Mouse (Mus musculus): ENCODE measurements around the gene Ankfn1.

Gene Ankfn1

GRCm38 (mm10) chr11:89777431-89777830, at the start of gene Ankfn1:
Gene Ankfn1 (minus strand): TSS chr11:89777653.
- no peak for DNase-seq (ENCODE audit: low read depth, low spot score)

GRCm38 (mm10) chr11:89823661-89824446, 46.4 kb upstream of the Ankfn1 start:
- DNase-seq (ENCODE audit: low read depth, low spot score) = no peak

GRCm38 (mm10) chr11:89818594-89818993, 41.1 kb upstream of the Ankfn1 start:
- DNase-seq (ENCODE audit: low read depth, low spot score) = no peak

- no peak for DNase-seq (ENCODE audit: low read depth, low spot score)
Observed at GRCm38 (mm10) chr11:89811403-89811802, 34.0 kb upstream of the Ankfn1 start.

GRCm38 (mm10) chr11:89807998-89808397, 30.5 kb upstream of the Ankfn1 start:
- DNase-seq (ENCODE audit: low read depth, low spot score) = no peak

GRCm38 (mm10) chr11:89804822-89805221, 27.4 kb upstream of the Ankfn1 start:
- no peak for DNase-seq (ENCODE audit: low read depth, low spot score)

GRCm38 (mm10) chr11:89803974-89804373, 26.5 kb upstream of the Ankfn1 start:
- DNase-seq (ENCODE audit: low read depth, low spot score) = no peak

GRCm38 (mm10) chr11:89792709-89793108, 15.3 kb upstream of the Ankfn1 start:
- no peak for DNase-seq (ENCODE audit: low read depth, low spot score)

- DNase-seq (ENCODE audit: low read depth, low spot score) = no peak
Observed at GRCm38 (mm10) chr11:89776070-89776469, 1.4 kb downstream of the Ankfn1 start.

GRCm38 (mm10) chr11:89774913-89775312, 2.5 kb downstream of the Ankfn1 start:
- DNase-seq (ENCODE audit: low read depth, low spot score) = no peak

GRCm38 (mm10) chr11:89772941-89773340, 4.5 kb downstream of the Ankfn1 start:
- DNase-seq (ENCODE audit: low read depth, low spot score) = no peak

GRCm38 (mm10) chr11:89765770-89766148, 11.7 kb downstream of the Ankfn1 start:
- no peak for DNase-seq (ENCODE audit: low read depth, low spot score)

GRCm38 (mm10) chr11:89765014-89765769, 12.3 kb downstream of the Ankfn1 start:
- DNase-seq (ENCODE audit: low read depth, low spot score) = no peak

GRCm38 (mm10) chr11:89733973-89734693, 43.3 kb downstream of the Ankfn1 start:
- DNase-seq (ENCODE audit: low read depth, low spot score) = no peak

GRCm38 (mm10) chr11:89733526-89733925, 43.9 kb downstream of the Ankfn1 start:
- DNase-seq (ENCODE audit: low read depth, low spot score) = no peak

GRCm38 (mm10) chr11:89720847-89721246, 56.6 kb downstream of the Ankfn1 start:
- peak; percentile 50 for DNase-seq (ENCODE audit: low read depth, low spot score)

- DNase-seq (ENCODE audit: low read depth, low spot score) = no peak
Observed at GRCm38 (mm10) chr11:89718491-89718982, 58.9 kb downstream of the Ankfn1 start.

GRCm38 (mm10) chr11:89716351-89716750, 61.1 kb downstream of the Ankfn1 start:
- no peak for DNase-seq (ENCODE audit: low read depth, low spot score)

- DNase-seq (ENCODE audit: low read depth, low spot score) = no peak
Observed at GRCm38 (mm10) chr11:89708526-89708925, 68.9 kb downstream of the Ankfn1 start.

- no peak for DNase-seq (ENCODE audit: low read depth, low spot score)
Observed at GRCm38 (mm10) chr11:89696431-89697403, 80.7 kb downstream of the Ankfn1 start.

- no peak for DNase-seq (ENCODE audit: low read depth, low spot score)
Observed at GRCm38 (mm10) chr11:89693686-89694085, 83.8 kb downstream of the Ankfn1 start.
